8 mouse cellular contexts compared by ENCODE assay signal in the genomic region with DNA sequence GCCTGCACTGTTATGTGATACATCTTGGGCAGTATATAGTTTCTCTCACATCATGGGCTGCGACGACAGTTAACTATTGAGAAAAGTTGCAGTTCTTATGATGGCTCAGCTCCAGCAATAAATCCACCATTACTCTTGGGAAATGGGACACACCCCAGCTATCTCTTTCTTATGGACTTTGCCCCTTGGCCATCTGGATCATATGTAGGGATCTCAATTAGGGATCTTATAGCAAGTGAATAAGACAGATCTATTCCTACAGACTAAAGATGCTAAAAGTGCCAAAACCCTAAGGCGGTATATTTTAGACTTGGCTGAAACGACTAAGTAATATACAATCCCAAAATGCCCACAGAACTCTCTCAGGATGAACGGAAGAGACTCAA. TPM values are rescaled to one million over a fixed set of nuclear protein-coding genes. Genes with fewer than 3 reads are reported as not detected.
DNase-seq lines count a peak whose midpoint lies in the region; ATAC-seq and TF ChIP-seq lines count a peak whose summit lies in the region.

No protein-coding gene starts in this region.

- H3K4me2 ChIP-seq in kidney, embryonic 14.5 days (replicated peaks; ENCODE audit: low read depth, low read length): peak overlapping the region; percentile 35; the same call in 1 of the 2 replicates
- peak overlapping the region; percentile 62 for H3K4me2 ChIP-seq in heart, postnatal 0 days (ENCODE audit: low read depth, low read length)

- peak; percentile 21; the same call in 1 of the 2 replicates for ATAC-seq in kidney, embryonic 14.5 days (ENCODE audit: low FRiP score, low TSS enrichment)
- ATAC-seq in heart, postnatal 0 days (ENCODE audit: insufficient read depth, low read depth): no peak

- no peaks in the 10 kb centered on the region for H3K36me3 ChIP-seq in kidney, embryonic 14.5 days (ENCODE audit: control insufficient read depth, insufficient read depth, low read length)
- no peaks in the 10 kb centered on the region for H3K36me3 ChIP-seq in heart, postnatal 0 days (replicated peaks; ENCODE audit: control insufficient read depth, insufficient read depth, low read length)

- 27% methylated on average over 5 of the region's 5 CpGs for WGBS in kidney, embryonic 14.5 days
- WGBS in heart, postnatal 0 days: 15% methylated on average over 5 of the region's 5 CpGs

- H3K27me3 ChIP-seq in kidney, embryonic 14.5 days (ENCODE audit: control insufficient read depth, insufficient read depth, low read length): no peaks in the 10 kb centered on the region
- H3K27me3 ChIP-seq in heart, postnatal 0 days (ENCODE audit: control insufficient read depth, insufficient read depth, low read length): no peaks in the 10 kb centered on the region

- H3K4me3 ChIP-seq in kidney, embryonic 14.5 days (ENCODE audit: low read length): peak overlapping the region; percentile 54
- H3K4me3 ChIP-seq in cortical plate, adult 2 months (ENCODE audit: insufficient read depth, low read length): peak overlapping the region; percentile 84
- H3K4me3 ChIP-seq in heart, postnatal 0 days (ENCODE audit: low read depth, low read length): peak overlapping the region; percentile 70

- H3K9me3 ChIP-seq in kidney, embryonic 14.5 days (ENCODE audit: control insufficient read depth, low read length): no peaks in the 10 kb centered on the region
- H3K9me3 ChIP-seq in heart, postnatal 0 days (replicated peaks; ENCODE audit: control insufficient read depth, low read length): no peaks in the 10 kb centered on the region

- H3K27ac ChIP-seq in kidney, embryonic 14.5 days (ENCODE audit: low read depth, low read length): no peak overlapping the region
- no peak overlapping the region for H3K27ac ChIP-seq in cortical plate, adult 2 months (ENCODE audit: insufficient read depth, low read length)
- peak overlapping the region; percentile 67 for H3K27ac ChIP-seq in heart, postnatal 0 days (ENCODE audit: low read depth)

- no peak for TF ChIP-seq POLR2A in cortical plate, adult 2 months (IDR thresholded peaks at IDR 0.05; ENCODE audit: extremely low read depth, insufficient read depth, low read length)

- TF ChIP-seq CTCF in cortical plate, adult 2 months (IDR thresholded peaks at IDR 0.05; ENCODE audit: extremely low read depth, insufficient read depth, low read length): no peak
- no peak for TF ChIP-seq CTCF in heart, postnatal 0 days (IDR thresholded peaks at IDR 0.05; ENCODE audit: low read depth)

- no peak for TF ChIP-seq EP300 in heart, postnatal 0 days (IDR thresholded peaks at IDR 0.05; ENCODE audit: low read depth)

- no peaks in the 10 kb centered on the region for H3K4me1 ChIP-seq in kidney, embryonic 14.5 days (ENCODE audit: control insufficient read depth, insufficient read depth, low read length)
- no peaks in the 10 kb centered on the region for H3K4me1 ChIP-seq in cortical plate, adult 2 months (ENCODE audit: control insufficient read depth, insufficient read depth, low read length)
- H3K4me1 ChIP-seq in heart, postnatal 0 days (ENCODE audit: control insufficient read depth, insufficient read depth): no peaks in the 10 kb centered on the region

- DNase-seq in kidney, postnatal 4 days: no peak
- no peak for DNase-seq in heart, postnatal 0 days (ENCODE audit: low spot score)
- peak; percentile 12 for DNase-seq in lung, postnatal 36 days
- DNase-seq in ovary, postnatal 36 days (ENCODE audit: low spot score): no peak
- DNase-seq in gastrocnemius, postnatal 14 days: no peak
- DNase-seq in frontal cortex, adult 2 months (ENCODE audit: extremely low spot score in 1 of 2, low spot score in 1 of 2): no peak

- no peak overlapping the region for H3K9ac ChIP-seq in kidney, embryonic 14.5 days (ENCODE audit: low read depth, low read length)
- H3K9ac ChIP-seq in heart, postnatal 0 days (replicated peaks; ENCODE audit: low read depth, low read length): peak overlapping the region; percentile 40

- intact Hi-C loops in gastrocnemius, postnatal 14 days (cut with DNase I; ENCODE audit: low total_unique reads): no loop called here

RNA-seq across cellular contexts. Expression of a gene that starts 0.5 kb away (rescaled TPM):
- 3.2 and 5.8 TPM in 2 replicates for polyA plus RNA-seq in kidney, embryonic 14.5 days (2014; fragmentation: Nextera tagmentation; extraction: Ambion mirVana)
- 7.4 and 7.7 TPM in 2 replicates for polyA plus RNA-seq in cortical plate, adult 2 months (2012; rRNA removed)
- total RNA-seq in heart, postnatal 0 days (2014; rRNA removed; ENCODE audit: low replicate concordance): 6.0 and 9.1 TPM in 2 replicates
- 9.5 and 9.9 TPM in 2 replicates for polyA plus RNA-seq in heart, postnatal 0 days (2015; fragmentation: Nextera tagmentation; extraction: Ambion mirVana)
- 10 to 100 TPM; 10.5 to 10.8 TPM for total RNA-seq in gastrocnemius, postnatal 14 days (2021)
- polyA plus RNA-seq in frontal cortex, adult 2 months (2012; rRNA removed): 8.5 and 10.1 TPM in 2 replicates
